Mouse (Mus musculus) G1E-ER4 (cell line): ENCODE measurements around the gene Vash2. TPM values are rescaled to one million over a fixed set of nuclear protein-coding genes. Genes with fewer than 3 reads are reported as not detected.

Experiments used
- GATA1 ChIP-seq: IDR thresholded peaks from one replicate; pipeline ENCODE4 v1.8.0; 2012; ENCODE audit warnings: low read length, inconsistent platforms
- polyA plus RNA-seq: library from polyadenylated mRNA; stranded (reverse); fragments of >175 nt; gene quantifications from 2 replicates; pipeline ENCODE4 v1.2.3, GENCODE M21; 2012

The Vash2 gene
- polyA plus RNA-seq = not detected in 2 replicates

DNA sequence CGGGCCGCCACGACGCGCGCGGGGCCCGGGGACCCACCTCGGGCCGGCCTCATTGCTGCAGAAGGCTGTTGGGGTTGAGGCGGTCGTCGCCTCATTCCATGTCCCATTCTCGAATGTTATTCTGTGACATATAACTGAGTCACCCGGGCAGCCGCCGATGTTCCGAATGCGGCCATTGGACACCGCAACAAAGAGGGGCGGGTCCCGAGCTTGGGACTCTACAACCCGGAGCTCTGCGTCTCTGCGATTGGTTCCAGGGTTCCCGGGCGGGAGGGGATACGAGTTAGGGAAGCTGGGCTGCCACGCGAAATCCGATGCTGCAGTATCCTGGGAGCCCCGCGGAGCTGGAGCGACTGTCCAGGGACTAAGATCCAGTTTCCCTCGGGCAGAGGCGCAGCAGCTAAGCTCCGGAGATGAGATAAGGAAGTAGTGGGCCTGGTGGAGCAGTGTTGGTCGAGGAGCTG is at the start of gene Vash2:
TSS of gene Vash2 (minus strand) at position 197 of the 464 bp plus-strand sequence.
- no peak for TF ChIP-seq GATA1

DNA sequence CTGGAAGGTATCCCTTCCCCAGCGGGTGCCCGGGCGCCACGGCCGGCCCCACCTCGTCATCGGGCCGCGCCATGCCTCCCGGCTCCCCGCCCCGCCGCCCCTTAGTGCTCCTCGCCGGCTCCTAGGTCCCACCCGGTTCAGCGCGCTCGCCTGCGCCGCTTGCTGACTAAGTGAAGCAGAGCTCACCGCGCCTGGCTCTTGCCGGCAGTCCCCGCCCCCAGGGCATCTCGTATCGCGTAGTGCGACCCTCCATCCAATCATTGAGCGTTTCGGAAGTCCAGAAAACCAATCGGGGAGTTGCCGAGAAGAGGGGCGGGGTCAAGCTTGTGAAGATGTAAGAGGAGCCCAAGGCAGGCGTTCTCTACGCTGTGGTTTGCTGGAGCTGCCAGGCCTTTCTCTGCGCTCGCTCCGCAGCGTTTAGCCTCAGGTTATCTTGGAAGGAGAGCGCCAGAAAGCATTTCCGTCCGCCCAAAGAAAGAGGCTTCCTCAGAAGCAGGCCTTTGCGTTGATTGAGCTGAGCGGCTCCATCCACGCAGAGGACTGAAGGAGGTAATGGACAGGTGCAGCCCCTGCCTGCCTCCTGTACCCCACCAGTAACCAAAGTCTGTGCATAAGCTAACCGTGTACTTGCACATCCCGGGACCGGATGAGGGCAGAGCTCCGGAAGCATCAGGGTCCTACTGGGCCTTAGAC is 47.1 kb upstream of the Vash2 start, which contains the start of gene Flvcr1:
TSS of gene Flvcr1 (minus strand) at position 138 of the 693 bp plus-strand sequence.
- TF ChIP-seq GATA1 = no peak

DNA sequence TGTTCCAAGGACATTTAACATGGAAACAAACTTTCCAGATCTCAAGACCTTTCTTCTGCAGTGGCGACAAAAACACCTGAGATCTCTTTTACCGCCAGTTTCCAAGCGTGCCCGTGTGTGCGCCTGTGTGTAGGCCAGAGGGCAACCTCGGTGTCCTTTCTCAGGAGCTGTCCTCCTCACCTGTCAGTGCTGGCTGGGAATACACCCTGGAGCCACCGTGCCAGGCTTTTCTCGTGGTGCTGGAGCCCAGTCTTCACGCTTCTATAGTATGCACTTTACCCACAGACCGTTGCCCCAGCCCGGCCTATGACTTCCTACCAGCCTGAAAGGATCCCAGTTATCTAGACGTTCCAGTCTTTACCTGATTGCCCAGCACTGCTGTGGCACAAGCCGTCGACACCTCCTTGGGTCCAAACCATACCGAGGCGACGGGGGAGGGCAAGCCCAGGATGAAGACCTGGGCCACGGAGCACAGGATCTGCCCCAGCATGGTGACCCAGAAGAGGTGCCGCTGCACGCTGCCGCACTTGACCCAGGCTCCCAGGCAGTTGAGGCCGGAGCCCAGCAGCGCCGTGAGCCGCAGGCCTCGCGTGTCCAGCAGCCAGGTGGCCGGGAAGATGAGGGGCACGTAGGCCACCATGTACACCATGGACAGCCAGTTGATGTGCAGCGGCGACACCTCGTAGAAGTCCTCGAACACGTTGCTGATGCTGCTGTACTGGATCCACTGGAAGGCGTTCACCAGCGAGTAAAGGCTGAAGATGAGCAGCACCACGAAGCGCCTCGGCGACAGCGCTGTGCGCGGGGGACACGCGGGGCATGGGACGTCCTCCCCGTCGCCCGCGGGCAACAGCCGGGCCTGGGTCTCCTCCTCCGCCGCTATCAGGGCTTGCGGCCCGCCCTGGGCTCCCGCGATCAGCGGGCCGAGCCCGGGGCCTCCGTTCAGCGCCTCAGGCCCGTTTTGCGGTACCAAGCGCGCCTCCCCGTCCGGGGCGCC is 46.2 kb upstream of the Vash2 start:
- no peak for TF ChIP-seq GATA1

DNA sequence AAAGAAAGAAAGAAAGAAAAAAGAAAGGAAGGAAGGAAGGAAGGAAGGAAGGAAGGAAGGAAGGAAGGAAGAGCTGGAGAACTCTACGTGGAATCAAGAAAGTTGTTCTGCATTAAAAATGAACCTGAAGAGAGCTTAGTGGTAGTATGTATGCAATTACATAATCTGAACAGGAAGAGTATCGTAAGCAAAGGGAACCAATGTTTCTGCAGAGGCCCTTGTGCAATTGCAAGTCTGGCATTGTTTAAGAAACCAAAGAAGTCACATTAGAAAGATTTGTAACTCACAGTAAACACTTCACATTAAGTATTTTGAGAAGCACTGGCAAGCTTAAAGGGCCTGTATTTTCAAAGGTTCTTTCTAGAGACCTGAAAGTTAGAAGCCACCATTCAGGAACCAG is 44.0 kb upstream of the Vash2 start:
- no peak for TF ChIP-seq GATA1

GRCm38 (mm10) chr1:191021016-191021415 is 41.9 kb upstream of the Vash2 start:
- TF ChIP-seq GATA1 = no peak

GRCm38 (mm10) chr1:191020217-191020924 is 41.3 kb upstream of the Vash2 start:
- no peak for TF ChIP-seq GATA1

DNA sequence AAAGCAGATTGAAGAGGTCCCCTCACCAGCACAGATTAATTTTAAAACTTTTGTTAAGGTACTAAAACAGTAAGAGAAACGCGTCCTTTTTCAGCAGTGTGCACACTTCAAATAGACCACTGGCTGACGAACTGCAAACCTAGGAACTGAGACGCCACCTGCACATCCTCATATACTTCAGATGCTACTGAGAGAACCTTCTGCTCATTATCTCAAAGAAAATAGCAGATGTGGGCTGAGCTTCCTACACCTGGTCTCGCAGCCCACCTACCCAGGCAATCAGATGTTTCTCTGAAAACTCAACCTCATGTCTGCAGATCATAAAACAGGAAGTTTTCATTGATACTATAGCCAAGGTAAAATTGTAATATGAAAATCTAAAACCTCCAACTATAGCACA is 40.7 kb upstream of the Vash2 start:
- TF ChIP-seq GATA1 = no peak

DNA sequence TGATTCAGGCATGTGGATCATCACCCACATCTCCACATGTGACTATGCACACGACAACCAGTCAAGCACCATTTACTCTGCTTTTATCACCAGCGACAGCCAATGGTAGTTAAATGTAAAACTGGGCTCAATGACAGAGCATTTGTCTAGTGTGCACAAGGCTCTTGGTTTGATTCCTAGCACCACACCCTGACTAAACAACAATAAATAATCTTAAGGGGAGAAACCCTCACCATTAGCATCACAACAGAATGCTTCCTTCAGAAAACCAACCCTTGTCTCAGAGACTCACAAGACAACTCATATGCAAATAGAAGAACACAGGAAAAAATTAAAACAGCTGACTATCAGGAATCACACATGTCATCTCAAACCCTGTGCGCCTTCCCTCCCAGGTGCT is 35.2 kb upstream of the Vash2 start:
- no peak for TF ChIP-seq GATA1

GRCm38 (mm10) chr1:191008707-191009106 is 29.6 kb upstream of the Vash2 start:
- TF ChIP-seq GATA1 = no peak

- TF ChIP-seq GATA1 = no peak
Observed at GRCm38 (mm10) chr1:191002201-191002600, 23.1 kb upstream of the Vash2 start.

GRCm38 (mm10) chr1:191000686-191001085 is 21.6 kb upstream of the Vash2 start:
- TF ChIP-seq GATA1 = no peak

DNA sequence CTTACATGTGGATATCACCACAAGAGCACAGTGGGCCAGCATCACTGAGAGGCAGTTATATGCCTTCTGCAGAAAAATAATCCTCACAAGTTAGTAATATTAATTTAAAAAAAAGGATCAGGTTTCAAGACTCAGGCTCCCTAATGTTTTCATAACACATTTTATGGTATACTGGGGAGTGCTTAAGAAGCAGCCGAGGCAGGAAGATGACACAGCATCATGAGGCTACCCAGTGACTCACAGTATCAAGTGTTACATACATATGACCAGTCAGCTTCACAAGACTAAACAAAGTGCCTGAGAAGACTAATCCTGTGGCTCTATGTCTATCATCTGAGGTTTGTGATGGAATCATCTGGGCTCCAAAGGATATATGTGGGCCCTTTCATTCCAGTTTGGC is 18.9 kb upstream of the Vash2 start:
- TF ChIP-seq GATA1 = no peak

- no peak for TF ChIP-seq GATA1
Observed at GRCm38 (mm10) chr1:190996346-190996877, 17.3 kb upstream of the Vash2 start.

DNA sequence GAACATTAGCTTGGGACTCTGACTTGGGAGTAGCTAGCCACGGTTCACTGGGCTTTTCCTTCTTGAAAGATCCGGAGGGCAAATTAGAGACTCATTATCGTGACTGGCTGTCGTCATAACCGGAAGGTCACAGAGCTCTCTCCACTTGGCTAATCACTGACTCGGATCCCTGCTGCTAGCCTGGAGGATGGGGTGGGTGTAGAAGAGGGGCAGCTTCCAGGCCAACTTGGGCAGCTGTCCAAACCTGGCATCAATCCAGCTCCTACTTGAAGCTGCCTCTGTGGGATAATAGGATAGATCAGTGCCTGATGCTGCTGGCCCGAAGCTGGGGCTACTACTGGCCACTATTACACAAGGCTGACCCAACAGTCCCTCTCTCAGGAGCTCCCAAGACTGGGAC is 16.5 kb upstream of the Vash2 start:
- TF ChIP-seq GATA1 = no peak

- TF ChIP-seq GATA1 = no peak
Observed at GRCm38 (mm10) chr1:190989437-190990082, 10.5 kb upstream of the Vash2 start.
